Mouse (Mus musculus) left cerebral cortex, postnatal 10 days (tissue): ENCODE measurements around the gene Tead1. TPM values are rescaled to one million over a fixed set of nuclear protein-coding genes. Genes with fewer than 3 reads are reported as not detected.

Source experiments
- DNase-seq, 2 experiments: peaks; one replicate each; pipeline ENCODE4 v3.0.0; 2021 to 2022; ENCODE audit warnings: low spot score in 2 of 2, mixed read lengths in 1 of 2; ENCODE audit errors: extremely low spot score in 1 of 2
- intact Hi-C: fragments of 180-260 bp; cut with DNase I; formaldehyde crosslinking; loops from one replicate; pipeline ENCODE4 v1.15.1; 2025
- total RNA-seq, 2 experiments: library from RNA; stranded (reverse); gene quantifications; 2 replicates each; pipeline ENCODE4 v1.2.3; 2021

Tead1 gene
- total RNA-seq, result 10 to 100 TPM; 14.8 to 15.3 TPM

- intact Hi-C loops, result loop anchor here (5.0 kb wide), 3 partner anchors 188 to 282 kb away; no protein-coding TSS in a partner anchor
- peak; percentile 91 to 95 for DNase-seq
Measured at GRCm38 (mm10) chr7:112679171-112679512, at the start of gene Tead1. Gene Tead1 (plus strand): TSS chr7:112679318.

GRCm38 (mm10) chr7:112634505-112635213, 44.5 kb upstream of the Tead1 start:
- DNase-seq, result no peak
- intact Hi-C loops, result no loop called here

- intact Hi-C loops, result no loop called here
- DNase-seq, result no peak
Measured at GRCm38 (mm10) chr7:112635936-112636335, 43.2 kb upstream of the Tead1 start.

- intact Hi-C loops, result no loop called here
- no peak for DNase-seq
Measured at GRCm38 (mm10) chr7:112643866-112644543, 35.1 kb upstream of the Tead1 start.

GRCm38 (mm10) chr7:112644701-112645100, 34.4 kb upstream of the Tead1 start:
- intact Hi-C loops, result no loop called here

GRCm38 (mm10) chr7:112645724-112646123, 33.4 kb upstream of the Tead1 start:
- DNase-seq, result no peak
- intact Hi-C loops, result no loop called here

More at GRCm38 (mm10) chr7:112644701-112645100, 34.4 kb upstream of the Tead1 start:
- peak in 1 of 2 experiments; percentile 24 for DNase-seq

- intact Hi-C loops, result no loop called here
- DNase-seq, result no peak
Measured at GRCm38 (mm10) chr7:112647417-112647816, 31.7 kb upstream of the Tead1 start.

- intact Hi-C loops, result no loop called here
Measured at GRCm38 (mm10) chr7:112656141-112656662, 22.9 kb upstream of the Tead1 start.

GRCm38 (mm10) chr7:112658939-112659338, 20.2 kb upstream of the Tead1 start:
- intact Hi-C loops, result no loop called here
- DNase-seq, result no peak

More at GRCm38 (mm10) chr7:112656141-112656662, 22.9 kb upstream of the Tead1 start:
- peak in 1 of 2 experiments; percentile 28 for DNase-seq

- intact Hi-C loops, result no loop called here
- no peak for DNase-seq
Measured at GRCm38 (mm10) chr7:112659816-112660215, 19.3 kb upstream of the Tead1 start.

GRCm38 (mm10) chr7:112660325-112660724, 18.8 kb upstream of the Tead1 start:
- intact Hi-C loops, result no loop called here

GRCm38 (mm10) chr7:112662398-112663313, 16.5 kb upstream of the Tead1 start:
- no peak for DNase-seq
- intact Hi-C loops, result no loop called here

More at GRCm38 (mm10) chr7:112660325-112660724, 18.8 kb upstream of the Tead1 start:
- DNase-seq, result no peak

GRCm38 (mm10) chr7:112663314-112663966, 15.7 kb upstream of the Tead1 start:
- peak; percentile 37 to 38 for DNase-seq
- intact Hi-C loops, result no loop called here

- intact Hi-C loops, result no loop called here
- no peak for DNase-seq
Measured at GRCm38 (mm10) chr7:112669993-112670392, 9.1 kb upstream of the Tead1 start.

GRCm38 (mm10) chr7:112678418-112679170, 524 bp upstream of the Tead1 start:
- DNase-seq, result peak; percentile 38 to 79
- intact Hi-C loops, result loop anchor here (5.0 kb wide), 3 partner anchors 189 to 281 kb away; no protein-coding TSS in a partner anchor

- DNase-seq, result peak; percentile 58 to 86
- intact Hi-C loops, result loop anchor here (5.0 kb wide), 3 partner anchors 188 to 282 kb away; no protein-coding TSS in a partner anchor
Measured at GRCm38 (mm10) chr7:112679513-112680245, 561 bp downstream of the Tead1 start.
